Mouse (Mus musculus) stomach, postnatal 0 days (tissue): Measurements from ENCODE around the gene Dhx8. TPM values are rescaled to one million over a fixed set of nuclear protein-coding genes. Genes with fewer than 3 reads are reported as not detected.

Experiments
- ATAC-seq: fragments of 200-750 bp; cut with Nextera tagmentation; 2 replicates; pipeline ENCODE4 v1.8.0; 2017; ENCODE audit not compliant: low FRiP score, low TSS enrichment
- DNase-seq: peaks from one replicate; pipeline ENCODE4 v3.0.0-alpha.2; 2016; ENCODE audit warnings: low spot score
- H3K27ac ChIP-seq: fragments of 300-500 bp; sonication (generic); replicated peaks from 2 replicates; pipeline ENCODE4 v1.5.1; 2014; ENCODE audit warnings: mild to moderate bottlenecking, control low read depth
- H3K27me3 ChIP-seq: fragments of 300-500 bp; sonication (generic); 2 replicates; pipeline ENCODE4 v1.6.1; 2014; ENCODE audit warnings: low read length; ENCODE audit not compliant: control insufficient read depth, insufficient read depth
- H3K36me3 ChIP-seq: fragments of 300-500 bp; sonication (generic); 2 replicates; pipeline ENCODE4 v1.6.1; 2014; ENCODE audit warnings: low read length, mixed read lengths; ENCODE audit not compliant: control insufficient read depth, insufficient read depth
- H3K4me1 ChIP-seq: fragments of 300-500 bp; sonication (generic); replicated peaks from 2 replicates; pipeline ENCODE4 v1.6.1; 2014; ENCODE audit warnings: antibody characterized with exemption; ENCODE audit not compliant: control insufficient read depth, insufficient read depth
- H3K4me2 ChIP-seq: fragments of 300-500 bp; sonication (generic); replicated peaks from 2 replicates; pipeline ENCODE4 v1.6.1; 2014; ENCODE audit warnings: low read depth, mild to moderate bottlenecking, control low read depth, moderate library complexity
- H3K4me3 ChIP-seq: fragments of 300-500 bp; sonication (generic); 2 replicates; pipeline ENCODE4 v1.5.1; 2014; ENCODE audit warnings: low read depth, low read length, control low read depth
- H3K9ac ChIP-seq: fragments of 300-500 bp; sonication (generic); 2 replicates; pipeline ENCODE4 v1.6.1; 2014; ENCODE audit warnings: mild to moderate bottlenecking, low read length, control low read depth, mixed read lengths
- H3K9me3 ChIP-seq: fragments of 300-500 bp; sonication (generic); 2 replicates; pipeline ENCODE4 v1.6.1; 2016; ENCODE audit warnings: low read length; ENCODE audit not compliant: control insufficient read depth
- CTCF ChIP-seq: IDR thresholded peaks from 2 replicates; pipeline ENCODE4 v1.5.1; 2016; ENCODE audit warnings: antibody characterized with exemption, low read depth, mild to moderate bottlenecking, moderate library complexity
- EP300 ChIP-seq: optimal IDR thresholded peaks from 2 replicates; pipeline ENCODE3; 2016; ENCODE audit warnings: antibody characterized with exemption
- whole genome bisulfite sequencing: fragments of 180-500 bp; shearing (Covaris S2); extraction: QIAGEN DNeasy Blood & Tissue Kit; methylation state at CpG from one replicate; pipeline ENCODE4 v1.1.7; 2014; 5-methylcytosine and 5-hydroxymethylcytosine counted together
- polyA plus RNA-seq: library from polyadenylated mRNA; unstranded; fragments of >200 nt; fragmentation: Nextera tagmentation; extraction: Ambion mirVana; gene quantifications from 2 replicates; pipeline ENCODE4 v1.2.1, GENCODE M21; 2015

Gene Dhx8
- polyA plus RNA-seq, 1 experiment from 2014 or later: 12.6 TPM

DNA sequence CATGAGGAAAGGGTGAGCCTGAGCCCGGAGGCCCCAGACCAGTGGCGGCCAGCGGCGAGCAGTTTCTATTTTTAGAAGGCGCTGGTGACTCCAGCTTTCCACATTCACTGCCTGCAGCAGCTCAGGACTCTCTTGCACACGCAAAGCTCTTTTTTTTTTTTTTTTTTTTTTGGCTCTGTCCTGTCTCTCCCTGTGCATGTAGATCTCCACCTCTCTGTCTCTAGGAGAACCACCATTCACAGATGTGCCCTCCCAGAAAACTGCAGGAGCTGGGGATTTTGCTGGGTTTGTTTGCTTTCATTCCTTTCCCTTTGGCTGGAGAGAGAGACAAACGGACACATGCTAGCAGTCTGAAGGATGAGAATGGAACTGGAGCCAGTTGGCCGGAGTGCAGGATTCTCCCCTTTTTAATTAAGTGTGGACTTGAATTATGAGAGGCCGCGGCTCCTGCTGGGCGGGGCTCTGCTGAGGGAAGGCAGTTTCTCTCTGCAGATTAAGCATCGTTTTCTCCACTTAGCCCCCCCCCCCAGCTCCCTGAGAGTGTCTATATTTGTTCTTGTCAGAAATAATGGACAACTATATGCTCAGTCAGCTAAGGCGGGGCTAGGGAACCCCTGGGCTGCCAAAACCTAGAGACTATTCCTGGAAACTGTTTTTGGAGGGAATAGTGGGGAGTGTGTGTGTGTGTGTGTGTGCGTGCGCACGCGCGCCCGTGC, 58.2 kb downstream of the Dhx8 start:
- Histone ChIP-seq H3K9ac (peak overlapping the region; percentile 35; the same call in 1 of the 2 replicates), H3K27ac (0 out of 2 replicates have a peak overlapping the region, but pooled peaks have one; percentile 24), H3K4me3 (0 out of 2 replicates have a peak overlapping the region, but pooled peaks have one; percentile 4), H3K36me3 (no peaks in the 10 kb centered on the region), H3K4me1 (peaks cover 3% of the 10 kb centered on the region; the same call in 1 of the 2 replicates), H3K27me3 (peaks cover 5% of the 10 kb centered on the region; the same call in 1 of the 2 replicates), H3K9me3 (no peaks in the 10 kb centered on the region), H3K4me2 (peak overlapping the region; percentile 42)
- WGBS: 17% methylated on average over 19 of the region's 19 CpGs
- ATAC-seq (peak; percentile 39; the same call in 1 of the 2 replicates), DNase-seq (peak; percentile 40)
- TF ChIP-seq EP300: no peak

DNA sequence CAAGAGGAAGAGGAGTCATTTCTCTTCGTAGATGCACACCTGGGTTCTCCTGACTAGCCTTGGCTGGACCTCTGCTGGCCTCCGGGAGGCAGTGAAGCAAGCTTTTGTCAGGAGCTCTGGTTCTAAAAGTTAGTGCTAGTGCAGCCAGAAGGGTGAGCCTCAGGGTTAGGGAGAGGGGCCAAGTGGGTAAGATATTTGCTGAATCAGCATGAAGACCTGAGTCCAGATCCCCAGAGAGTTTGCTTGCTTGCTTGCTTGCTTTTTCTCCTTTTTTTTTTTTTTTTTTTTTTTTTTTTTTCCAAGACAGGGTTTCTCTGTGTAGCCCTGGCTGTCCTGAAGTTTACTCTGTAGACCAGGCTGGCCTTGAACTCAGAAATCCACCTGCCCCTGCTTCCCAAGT, 64.6 kb downstream of the Dhx8 start:
- H3K4me2 ChIP-seq: no peak overlapping the region
- H3K4me3 ChIP-seq: no peak overlapping the region
- no peak overlapping the region for H3K9ac ChIP-seq
- no peak for ATAC-seq
- no peak for DNase-seq
- TF ChIP-seq EP300: no peak
- TF ChIP-seq CTCF: no peak
- H3K9me3 ChIP-seq: no peaks in the 10 kb centered on the region
- no peaks in the 10 kb centered on the region for H3K36me3 ChIP-seq
- WGBS: 83% methylated on average over 2 of the region's 2 CpGs
- H3K4me1 ChIP-seq: no peaks in the 10 kb centered on the region
- no peak overlapping the region for H3K27ac ChIP-seq
- H3K27me3 ChIP-seq: no peaks in the 10 kb centered on the region

DNA sequence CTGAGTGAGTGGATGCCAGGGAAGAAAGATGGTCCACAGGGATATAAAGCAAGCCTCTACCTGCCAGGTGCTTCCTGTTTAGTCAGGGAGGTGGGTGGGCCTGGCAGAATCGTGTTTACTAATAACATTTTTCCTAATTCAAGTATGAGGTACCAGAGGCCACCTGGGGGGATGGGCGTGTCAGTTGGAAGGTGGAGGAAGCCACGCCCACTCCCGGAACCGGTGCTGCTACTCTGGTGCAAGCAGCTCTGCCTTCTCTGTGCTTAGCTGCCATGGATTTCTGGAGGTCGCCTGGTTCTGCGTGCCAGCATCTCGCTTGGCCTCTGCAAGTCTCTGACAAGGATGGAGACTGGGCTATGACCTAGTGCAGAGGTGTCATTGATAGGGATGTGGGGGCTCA, 65.4 kb downstream of the Dhx8 start:
- Histone ChIP-seq H3K9ac (no peak overlapping the region), H3K36me3 (no peaks in the 10 kb centered on the region), H3K27ac (no peak overlapping the region), H3K4me3 (no peak overlapping the region), H3K4me2 (no peak overlapping the region), H3K9me3 (no peaks in the 10 kb centered on the region), H3K27me3 (no peaks in the 10 kb centered on the region), H3K4me1 (no peaks in the 10 kb centered on the region)
- no peak for TF ChIP-seq CTCF
- no peak for TF ChIP-seq EP300
- 0 out of 2 replicates have a peak, but pooled peaks have one; percentile 35 for ATAC-seq
- peak; percentile 49 for DNase-seq
- 23% methylated on average over 8 of the region's 8 CpGs for WGBS

DNA sequence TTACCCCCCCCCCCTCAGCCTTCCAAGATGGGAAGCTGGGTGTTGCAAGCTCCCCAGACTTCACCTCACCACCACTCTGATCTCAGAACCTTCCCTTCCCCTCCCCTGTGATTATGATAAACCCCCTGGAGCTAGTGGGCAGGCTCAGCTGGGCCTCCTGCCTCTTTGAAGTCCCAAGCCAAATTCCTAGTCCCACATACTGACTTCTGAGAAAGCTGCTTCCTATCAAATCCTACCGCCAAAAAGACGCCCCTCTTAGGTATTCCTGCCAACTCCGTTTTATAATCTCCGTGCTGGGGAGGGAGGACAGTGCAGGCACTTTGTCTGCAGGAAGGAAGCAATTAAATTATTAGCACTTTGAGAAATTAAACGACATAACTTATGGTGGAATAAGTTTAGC, 68.7 kb downstream of the Dhx8 start:
- DNase-seq (no peak), ATAC-seq (no peak)
- H3K4me3 ChIP-seq: no peak overlapping the region
- no peaks in the 10 kb centered on the region for H3K36me3 ChIP-seq
- H3K9me3 ChIP-seq: no peaks in the 10 kb centered on the region
- no peak overlapping the region for H3K27ac ChIP-seq
- no peak overlapping the region for H3K9ac ChIP-seq
- no peak for TF ChIP-seq EP300
- TF ChIP-seq CTCF: no peak
- H3K27me3 ChIP-seq: no peaks in the 10 kb centered on the region
- WGBS: 12% methylated on average over 5 of the region's 5 CpGs
- H3K4me1 ChIP-seq: no peaks in the 10 kb centered on the region
- no peak overlapping the region for H3K4me2 ChIP-seq

DNA sequence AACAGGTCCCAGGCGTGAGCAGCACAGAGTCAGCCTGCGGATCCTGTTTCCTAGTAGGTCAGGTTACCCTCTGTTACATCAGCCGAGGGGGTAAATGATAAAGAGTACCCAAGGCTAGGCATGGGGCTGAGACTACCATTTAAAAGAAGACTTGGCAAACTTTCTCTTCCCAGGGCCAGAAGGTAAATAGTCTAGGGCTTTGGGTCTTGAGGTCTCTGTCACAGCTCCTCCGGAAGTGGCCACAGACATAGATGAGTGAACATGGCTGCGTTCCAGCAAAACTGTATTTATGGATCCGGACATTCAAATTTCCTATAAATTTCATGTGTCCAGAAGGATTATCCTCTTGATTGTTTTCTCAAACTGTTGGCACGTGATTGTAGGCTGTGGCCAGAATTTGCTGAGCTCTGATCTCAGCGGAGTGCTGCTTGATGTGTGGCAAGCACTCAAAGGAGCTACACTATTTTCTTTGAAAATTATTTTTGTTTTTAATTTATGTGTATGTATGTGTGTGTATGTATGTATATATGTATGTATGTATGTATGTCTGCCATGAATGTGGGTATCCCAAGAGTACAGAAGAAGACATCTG, 72.5 kb downstream of the Dhx8 start:
- no peak for TF ChIP-seq EP300
- no peak for TF ChIP-seq CTCF
- H3K4me2 ChIP-seq: no peak overlapping the region
- H3K9ac ChIP-seq: no peak overlapping the region
- H3K27ac ChIP-seq: no peak overlapping the region
- H3K36me3 ChIP-seq: no peaks in the 10 kb centered on the region
- H3K27me3 ChIP-seq: no peaks in the 10 kb centered on the region
- ATAC-seq: no peak
- H3K4me3 ChIP-seq: no peak overlapping the region
- no peaks in the 10 kb centered on the region for H3K4me1 ChIP-seq
- no peak for DNase-seq
- 64% methylated on average over 8 of the region's 8 CpGs for WGBS
- no peaks in the 10 kb centered on the region for H3K9me3 ChIP-seq

DNA sequence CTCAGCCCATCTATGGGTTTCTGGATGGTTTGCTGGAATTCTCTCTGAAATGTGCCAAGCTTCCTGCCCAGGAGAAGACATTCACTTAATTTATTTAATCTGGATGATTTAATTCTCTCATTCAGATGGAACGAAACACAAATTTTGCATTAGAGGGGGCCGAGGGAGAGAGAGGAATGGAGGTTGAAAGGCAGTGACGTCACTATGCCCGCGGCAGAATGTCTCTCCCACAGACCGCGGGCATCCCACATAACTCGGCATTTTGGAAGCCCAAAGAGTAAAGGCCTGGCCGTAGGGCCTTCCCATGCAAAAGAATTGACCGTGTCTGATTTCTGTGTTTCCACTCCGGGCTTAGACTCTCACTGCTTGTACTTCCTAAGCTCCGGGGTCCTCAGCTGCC, 74.0 kb downstream of the Dhx8 start:
- no peak for DNase-seq

More for the DNA sequence above, 74.0 kb downstream of the Dhx8 start:
- Histone ChIP-seq H3K9ac (no peak overlapping the region), H3K4me1 (no peaks in the 10 kb centered on the region), H3K27me3 (no peaks in the 10 kb centered on the region), H3K4me2 (no peak overlapping the region), H3K27ac (no peak overlapping the region), H3K36me3 (no peaks in the 10 kb centered on the region), H3K9me3 (no peaks in the 10 kb centered on the region), H3K4me3 (no peak overlapping the region)
- no peak for ATAC-seq
- TF ChIP-seq EP300 (no peak), CTCF (no peak)
- 58% methylated on average over 12 of the region's 12 CpGs for WGBS
